Mouse (Mus musculus) liver, embryonic 15.5 days (tissue): ENCODE data around the gene Srrm3. TPM values are rescaled to one million over a fixed set of nuclear protein-coding genes. Genes with fewer than 3 reads are reported as not detected.

Experiments used
- ATAC-seq: fragments of 200-750 bp; cut with Nextera tagmentation; 2 replicates; pipeline ENCODE4 v1.8.0; 2017; ENCODE audit warnings: moderate number of reproducible peaks, mild to moderate bottlenecking, moderate library complexity; ENCODE audit not compliant: insufficient read depth
- H3K27ac ChIP-seq: fragments of 300-500 bp; sonication (generic); replicated peaks from 2 replicates; pipeline ENCODE4 v1.5.1; 2015; ENCODE audit warnings: mild to moderate bottlenecking, inconsistent platforms
- H3K27me3 ChIP-seq: fragments of 300-500 bp; sonication (generic); 2 replicates; pipeline ENCODE4 v1.6.1; 2015; ENCODE audit warnings: mild to moderate bottlenecking, inconsistent platforms
- H3K36me3 ChIP-seq: fragments of 300-500 bp; sonication (generic); replicated peaks from 2 replicates; pipeline ENCODE4 v1.6.1; 2015; ENCODE audit warnings: moderate library complexity, mild to moderate bottlenecking, inconsistent platforms
- H3K4me1 ChIP-seq: fragments of 300-500 bp; sonication (generic); replicated peaks from 2 replicates; pipeline ENCODE4 v1.6.1; 2015; ENCODE audit warnings: inconsistent platforms
- H3K4me2 ChIP-seq: fragments of 300-500 bp; sonication (generic); 2 replicates; pipeline ENCODE4 v1.6.1; 2015; ENCODE audit warnings: moderate library complexity, mild to moderate bottlenecking, inconsistent platforms
- H3K4me3 ChIP-seq: fragments of 300-500 bp; sonication (generic); replicated peaks from 2 replicates; pipeline ENCODE4 v1.5.1; 2015; ENCODE audit warnings: mild to moderate bottlenecking, inconsistent platforms
- H3K9ac ChIP-seq: fragments of 300-500 bp; sonication (generic); 2 replicates; pipeline ENCODE4 v1.6.1; 2015; ENCODE audit warnings: moderate library complexity, mild to moderate bottlenecking, inconsistent platforms
- H3K9me3 ChIP-seq: fragments of 300-500 bp; sonication (generic); replicated peaks from 2 replicates; pipeline ENCODE4 v1.6.1; 2016; ENCODE audit warnings: inconsistent platforms
- WGBS: fragments of 180-500 bp; shearing (Covaris S2); methylation state at CpG from one replicate; pipeline ENCODE4 v1.1.7; 2015; ENCODE audit warnings: mixed read lengths; ENCODE audit not compliant: insufficient replicate concordance; 5-methylcytosine and 5-hydroxymethylcytosine counted together
- microRNA-seq: library from miRNA; unstranded; fragments of <30 nt; microRNA quantifications from one replicate; pipeline ENCODE4, GENCODE M21; 2016
- polyA plus RNA-seq: library from polyadenylated mRNA; unstranded; fragments of >200 nt; fragmentation: Nextera tagmentation; extraction: Ambion mirVana; gene quantifications from 2 replicates; pipeline ENCODE4 v1.2.1, GENCODE M21; 2015

The Srrm3 gene
- polyA plus RNA-seq, 1 experiment from 2014 or later: 0.02 TPM

GRCm38 (mm10) chr5:135916601-135917000 lies 109.9 kb downstream of the Srrm3 start:
- H3K27ac ChIP-seq: no peak overlapping the region
- no peak overlapping the region for H3K9ac ChIP-seq
- H3K27me3 ChIP-seq: no peaks in the 10 kb centered on the region
- H3K4me2 ChIP-seq: no peak overlapping the region
- peaks cover 77% of the 10 kb centered on the region for H3K36me3 ChIP-seq
- H3K4me1 ChIP-seq: peaks cover 40% of the 10 kb centered on the region
- no peak for ATAC-seq
- no peak overlapping the region for H3K4me3 ChIP-seq
- 76% methylated on average over 3 of the region's 3 CpGs for WGBS
- H3K9me3 ChIP-seq: no peaks in the 10 kb centered on the region

DNA sequence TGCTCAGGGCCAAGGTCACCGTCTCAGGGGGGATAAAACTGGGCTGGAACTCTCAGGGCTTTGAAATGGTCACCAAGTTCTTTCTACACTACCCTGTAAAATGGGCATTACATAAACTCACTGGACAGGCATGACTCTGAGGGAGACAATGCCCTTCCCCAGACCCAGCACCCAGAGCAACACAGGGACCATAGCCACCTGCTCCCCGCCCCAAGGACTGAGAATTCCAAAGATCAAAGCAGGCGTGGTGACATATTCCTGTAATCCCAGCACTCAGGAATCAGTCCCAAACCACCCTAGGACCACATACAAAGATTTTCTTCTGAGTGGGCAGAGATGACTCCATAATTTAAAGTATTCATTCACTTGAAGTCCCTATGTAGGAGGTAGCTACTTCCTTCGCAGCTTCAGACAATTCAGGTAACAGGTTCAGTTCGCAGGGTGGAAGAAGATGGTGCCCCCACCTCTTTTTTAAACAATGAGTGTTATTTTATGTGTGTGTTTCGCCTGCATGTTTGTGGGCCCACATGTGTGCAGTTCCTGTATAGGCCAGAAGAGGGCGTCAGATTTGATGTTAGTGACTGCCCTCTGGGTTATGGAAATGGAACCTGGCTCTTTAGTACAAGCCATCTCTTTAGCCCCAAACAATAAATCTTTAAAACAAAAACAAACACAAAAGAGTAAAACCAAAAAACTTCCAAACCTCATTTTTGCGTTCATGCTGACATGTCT lies 110.8 kb downstream of the Srrm3 start:
- Histone ChIP-seq H3K36me3 (peaks cover 79% of the 10 kb centered on the region), H3K4me3 (no peak overlapping the region), H3K9me3 (no peaks in the 10 kb centered on the region), H3K27ac (no peak overlapping the region), H3K4me1 (peaks cover 38% of the 10 kb centered on the region), H3K9ac (no peak overlapping the region), H3K4me2 (no peak overlapping the region), H3K27me3 (no peaks in the 10 kb centered on the region)
- 84% methylated on average over 8 of the region's 8 CpGs for WGBS
- no peak for ATAC-seq

- no peak overlapping the region for H3K27ac ChIP-seq
- H3K9ac ChIP-seq: no peak overlapping the region
- H3K36me3 ChIP-seq: peaks cover 81% of the 10 kb centered on the region
- 82% methylated on average over 5 of the region's 5 CpGs for WGBS
- peaks cover 32% of the 10 kb centered on the region for H3K4me1 ChIP-seq
- no peak overlapping the region for H3K4me2 ChIP-seq
- ATAC-seq: no peak
- H3K27me3 ChIP-seq: no peaks in the 10 kb centered on the region
- no peak overlapping the region for H3K4me3 ChIP-seq
- H3K9me3 ChIP-seq: no peaks in the 10 kb centered on the region
Observed at GRCm38 (mm10) chr5:135918059-135918437, 111.4 kb downstream of the Srrm3 start.

GRCm38 (mm10) chr5:135918593-135918992 lies 111.9 kb downstream of the Srrm3 start:
- Histone ChIP-seq H3K27ac (no peak overlapping the region), H3K36me3 (peaks cover 81% of the 10 kb centered on the region), H3K9me3 (no peaks in the 10 kb centered on the region), H3K4me1 (peaks cover 28% of the 10 kb centered on the region), H3K27me3 (no peaks in the 10 kb centered on the region), H3K4me2 (no peak overlapping the region), H3K9ac (no peak overlapping the region), H3K4me3 (no peak overlapping the region)
- WGBS: 82% methylated on average over 5 of the region's 5 CpGs
- ATAC-seq: no peak

- no peak overlapping the region for H3K4me2 ChIP-seq
- H3K4me1 ChIP-seq: peaks cover 16% of the 10 kb centered on the region
- no peaks in the 10 kb centered on the region for H3K9me3 ChIP-seq
- no peak overlapping the region for H3K9ac ChIP-seq
- no peak overlapping the region for H3K27ac ChIP-seq
- H3K27me3 ChIP-seq: no peaks in the 10 kb centered on the region
- peaks cover 86% of the 10 kb centered on the region for H3K36me3 ChIP-seq
- no peak for ATAC-seq
- H3K4me3 ChIP-seq: no peak overlapping the region
- 82% methylated on average over 3 of the region's 3 CpGs for WGBS
Observed at GRCm38 (mm10) chr5:135919902-135920301, 113.2 kb downstream of the Srrm3 start.

GRCm38 (mm10) chr5:135923901-135924300 lies 117.2 kb downstream of the Srrm3 start:
- H3K9ac ChIP-seq: no peak overlapping the region
- H3K4me1 ChIP-seq: peaks cover 6% of the 10 kb centered on the region; the same call in 1 of the 2 replicates
- no peak overlapping the region for H3K4me2 ChIP-seq
- H3K36me3 ChIP-seq: peaks cover 92% of the 10 kb centered on the region
- ATAC-seq: no peak
- H3K27me3 ChIP-seq: no peaks in the 10 kb centered on the region
- 83% methylated on average over 7 of the region's 7 CpGs for WGBS
- no peak overlapping the region for H3K27ac ChIP-seq
- no peak overlapping the region for H3K4me3 ChIP-seq
- no peaks in the 10 kb centered on the region for H3K9me3 ChIP-seq

Small RNAs within 50 kb of the gene (microRNA-seq; reads per million reads assigned to microRNA genes)
- gene Gm23268: not detected

Other genes with a start within 250 kb of the Srrm3 start
- gene Ccl26, start 243.3 kb upstream of the Srrm3 start, polyA plus RNA-seq: not detected in 2 replicates
- gene Ccl24, start 233.8 kb upstream of the Srrm3 start, polyA plus RNA-seq: 15.4 and 20.1 TPM in 2 replicates
- 9.1 and 9.4 TPM in 2 replicates for gene Rhbdd2, start 174.3 kb upstream of the Srrm3 start, polyA plus RNA-seq
- 37.0 and 45.5 TPM in 2 replicates for gene Por, start 136.9 kb upstream of the Srrm3 start, polyA plus RNA-seq
- 17.8 and 18.9 TPM in 2 replicates for gene Tmem120a, start 62.4 kb upstream of the Srrm3 start, polyA plus RNA-seq
- gene Styxl1, start 28.5 kb upstream of the Srrm3 start, polyA plus RNA-seq: not detected in 2 replicates
- gene Mdh2, start 28.4 kb upstream of the Srrm3 start, polyA plus RNA-seq: 302 and 306 TPM in 2 replicates
- 12.6 and 16.1 TPM in 2 replicates for gene Hspb1, start 81.0 kb downstream of the Srrm3 start, polyA plus RNA-seq
- gene Ywhag, start 127.7 kb downstream of the Srrm3 start, polyA plus RNA-seq: 60.9 and 65.4 TPM in 2 replicates
- 1.6 and 1.8 TPM in 2 replicates for gene Ssc4d, start 167.6 kb downstream of the Srrm3 start, polyA plus RNA-seq
- not detected in 2 replicates for gene Zp3, start 173.2 kb downstream of the Srrm3 start, polyA plus RNA-seq
- 6.7 and 6.9 TPM in 2 replicates for gene Dtx2, start 187.9 kb downstream of the Srrm3 start, polyA plus RNA-seq
- 3.3 and 3.8 TPM in 2 replicates for gene Upk3b, start 231.6 kb downstream of the Srrm3 start, polyA plus RNA-seq
- gene Upk3bl, start 247.6 kb downstream of the Srrm3 start, polyA plus RNA-seq: 0.08 TPM in 1 of 2 replicates, not detected in the other